Mouse (Mus musculus) right cerebral cortex, postnatal 36 days (tissue): Measurements from ENCODE around the gene Cdc42ep3.

Experiments
- DNase-seq, 2 experiments: peaks; one replicate each; pipeline ENCODE4 v3.0.0; 2022; ENCODE audit warnings: low spot score in 2 of 2, mixed read lengths in 1 of 2

Gene Cdc42ep3

DNA sequence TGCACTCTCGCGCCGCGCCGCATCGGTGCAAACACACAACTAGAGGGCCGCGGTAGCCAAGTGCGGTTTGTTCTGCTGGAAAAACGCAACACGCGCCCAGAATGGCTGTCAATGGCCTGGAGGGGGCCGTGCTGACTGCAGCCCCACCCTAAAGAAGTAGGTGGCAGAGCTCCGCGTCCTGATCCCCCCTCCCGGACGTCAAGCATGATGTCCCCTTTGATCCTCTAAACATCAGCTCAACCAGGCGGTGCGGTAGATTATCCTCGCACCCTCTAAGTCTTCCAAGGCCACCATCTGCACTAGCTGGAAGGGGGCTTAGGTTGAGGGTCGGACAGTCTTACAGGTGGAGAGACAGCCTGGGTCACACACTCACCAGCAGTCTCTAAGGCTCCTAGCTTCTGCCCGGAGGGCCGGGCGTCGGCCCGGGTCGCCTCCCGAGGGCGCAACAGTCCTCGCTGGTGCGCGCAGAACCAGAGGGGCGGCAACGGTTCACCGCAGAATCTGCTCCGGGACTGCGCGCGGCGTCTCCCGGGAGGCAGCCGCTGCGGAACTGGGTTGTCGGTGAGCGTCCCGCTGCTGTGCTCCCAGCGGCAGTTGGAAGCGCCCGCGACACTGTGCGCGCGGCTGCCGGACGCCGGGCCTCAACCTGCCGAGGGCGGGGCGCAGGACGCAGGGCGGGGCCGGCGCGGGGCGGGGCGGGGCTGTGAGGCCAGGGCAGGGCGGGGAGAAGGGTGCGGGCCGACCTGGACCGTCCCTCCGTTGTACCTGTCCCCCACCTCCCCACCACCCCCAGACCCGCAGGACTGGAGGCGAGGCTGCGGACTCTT, at the start of gene Cdc42ep3:
Gene Cdc42ep3, minus strand, starts transcription at position 648 of the 827 bp plus-strand sequence.
- peak; percentile 57 to 62 for DNase-seq

GRCm38 (mm10) chr17:79400356-79400755, 45.5 kb upstream of the Cdc42ep3 start:
- no peak for DNase-seq

GRCm38 (mm10) chr17:79398416-79398815, 43.5 kb upstream of the Cdc42ep3 start:
- no peak for DNase-seq

DNA sequence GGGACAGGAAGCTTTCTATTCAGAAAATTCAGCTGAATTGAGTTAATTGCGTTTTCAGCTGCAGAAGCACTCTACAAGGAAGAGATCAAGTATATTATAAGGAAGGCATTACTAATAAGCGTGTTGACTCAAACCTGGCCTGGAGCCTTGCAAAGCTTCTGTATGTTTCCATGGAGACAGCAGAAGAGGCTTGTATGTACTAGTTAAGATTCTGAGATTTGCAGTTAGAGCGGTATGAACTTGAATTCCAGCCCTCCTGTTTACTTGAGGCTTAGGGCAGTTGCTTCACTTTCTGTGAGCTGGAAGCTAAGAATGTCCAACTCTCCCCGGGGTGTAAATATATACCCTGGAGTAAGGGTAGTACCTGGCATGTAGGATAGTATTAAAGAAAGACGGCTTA, 39.9 kb upstream of the Cdc42ep3 start:
- DNase-seq, result no peak

DNA sequence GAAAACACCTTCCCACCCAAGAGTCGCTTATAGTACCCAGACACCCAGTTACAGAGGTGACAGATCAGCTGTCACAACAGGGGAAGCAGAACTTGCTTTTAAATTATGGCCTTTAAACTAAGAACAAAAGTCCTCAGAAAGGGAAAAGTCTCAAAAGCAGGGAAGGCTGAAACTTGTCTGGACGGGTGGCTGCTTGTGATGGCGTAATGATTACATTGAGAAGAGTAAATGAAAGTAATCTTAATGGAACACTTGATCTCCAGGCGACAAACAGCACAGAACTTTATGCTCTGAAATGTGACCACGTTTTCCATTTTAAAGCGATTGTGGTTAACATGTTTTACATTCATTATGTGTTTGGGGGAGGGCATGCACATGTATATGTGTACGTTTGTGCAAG, 39.0 kb upstream of the Cdc42ep3 start:
- no peak for DNase-seq

DNA sequence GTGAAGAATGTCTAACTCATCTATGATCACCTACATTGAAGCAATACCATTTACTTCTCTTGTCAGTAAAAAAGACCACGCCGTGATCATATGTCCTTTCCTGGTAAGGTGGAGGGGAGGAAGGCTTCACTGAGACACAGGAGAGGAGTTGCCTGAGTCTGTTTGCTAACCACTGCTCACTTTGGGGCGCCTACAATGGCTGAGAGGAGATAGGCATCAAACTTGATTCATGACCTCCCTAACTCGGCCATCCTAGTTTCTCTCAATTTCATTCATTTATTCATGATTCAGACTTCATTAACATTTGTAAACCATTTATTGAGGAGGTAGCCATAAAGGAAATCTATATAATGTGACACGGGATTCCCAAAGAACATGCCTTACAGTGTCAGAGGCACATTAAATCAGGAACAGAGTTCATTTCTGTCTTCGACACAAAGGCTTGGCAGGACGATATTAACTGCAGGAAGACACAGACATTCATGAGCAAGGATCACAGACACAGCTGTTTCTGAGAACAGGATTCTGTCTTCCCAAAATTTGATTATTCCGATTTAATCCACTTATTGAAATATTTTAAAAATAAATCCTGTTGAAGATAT, 32.7 kb upstream of the Cdc42ep3 start:
- no peak for DNase-seq

- DNase-seq, result no peak
Observed at GRCm38 (mm10) chr17:79381485-79381884, 26.6 kb upstream of the Cdc42ep3 start.

- no peak for DNase-seq
Observed at GRCm38 (mm10) chr17:79379191-79379590, 24.3 kb upstream of the Cdc42ep3 start.

DNA sequence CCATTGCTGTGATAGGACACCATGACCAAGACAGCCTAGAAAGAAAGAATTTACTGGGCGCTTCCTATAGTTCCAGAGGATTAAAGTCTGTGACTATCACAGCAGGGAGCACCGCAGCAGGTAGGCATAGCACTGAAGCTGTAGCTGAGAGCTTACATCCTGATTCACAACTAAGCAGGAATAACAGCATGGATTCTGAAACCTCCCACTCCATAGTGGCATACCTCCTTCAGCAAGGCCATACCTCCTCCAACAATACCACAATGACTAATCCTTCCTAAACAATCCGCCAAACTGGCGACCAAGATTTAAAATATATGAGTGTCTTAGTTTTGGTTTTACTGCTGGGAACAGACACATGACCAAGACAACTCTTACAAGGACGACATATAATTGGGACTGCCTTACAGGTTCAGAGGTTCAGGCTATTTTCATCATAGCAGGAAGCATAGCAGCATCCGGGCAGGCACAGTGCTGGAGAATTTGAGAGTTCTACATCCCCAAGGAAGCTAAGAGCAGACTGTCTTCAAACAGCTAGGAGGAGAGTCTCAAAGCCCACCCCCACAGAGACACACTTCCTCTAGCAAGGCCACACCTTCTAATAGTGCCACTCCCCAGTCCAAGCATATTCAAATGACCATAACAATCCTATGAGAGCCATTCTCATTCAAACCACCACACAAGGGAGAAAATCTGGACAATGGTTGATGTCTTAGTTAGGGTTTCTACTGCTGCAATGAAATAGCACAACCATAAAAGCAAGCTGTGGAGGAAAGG, 21.7 kb upstream of the Cdc42ep3 start:
- no peak for DNase-seq

GRCm38 (mm10) chr17:79372973-79373372, 18.1 kb upstream of the Cdc42ep3 start:
- DNase-seq, result no peak

DNA sequence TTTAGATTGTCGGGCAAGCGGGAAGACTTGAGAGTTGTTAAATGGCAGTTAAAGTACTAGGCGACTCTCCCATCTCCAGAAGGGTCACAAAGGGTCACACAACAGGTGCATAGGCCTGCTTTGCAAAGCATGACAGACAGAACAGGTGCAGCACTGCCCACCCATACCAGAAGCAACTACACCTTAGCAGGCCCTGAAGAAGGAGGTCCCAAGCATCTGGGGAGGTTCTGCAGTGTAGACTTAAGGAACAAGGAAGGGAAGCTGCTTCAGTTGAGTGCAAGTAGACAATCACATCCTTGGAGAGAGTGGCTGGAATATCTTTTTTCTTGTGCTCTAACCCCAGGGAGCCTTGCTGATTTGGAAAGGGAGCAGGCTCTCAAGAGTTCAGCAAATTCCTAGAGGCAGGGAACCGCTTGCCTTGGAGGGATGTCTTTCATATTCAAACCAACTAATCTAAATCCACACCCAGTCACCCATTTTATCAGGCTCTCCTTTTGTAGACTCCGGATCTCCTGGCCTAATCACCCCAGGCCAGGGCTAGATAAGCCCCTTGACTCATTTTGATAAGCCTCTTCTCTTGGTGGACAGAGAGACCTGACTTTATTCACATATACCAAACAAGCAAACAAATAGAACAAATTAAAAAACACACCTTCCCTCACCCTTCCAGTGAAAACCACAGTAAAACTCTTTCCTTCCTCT, 10.0 kb upstream of the Cdc42ep3 start:
- DNase-seq, result no peak

DNA sequence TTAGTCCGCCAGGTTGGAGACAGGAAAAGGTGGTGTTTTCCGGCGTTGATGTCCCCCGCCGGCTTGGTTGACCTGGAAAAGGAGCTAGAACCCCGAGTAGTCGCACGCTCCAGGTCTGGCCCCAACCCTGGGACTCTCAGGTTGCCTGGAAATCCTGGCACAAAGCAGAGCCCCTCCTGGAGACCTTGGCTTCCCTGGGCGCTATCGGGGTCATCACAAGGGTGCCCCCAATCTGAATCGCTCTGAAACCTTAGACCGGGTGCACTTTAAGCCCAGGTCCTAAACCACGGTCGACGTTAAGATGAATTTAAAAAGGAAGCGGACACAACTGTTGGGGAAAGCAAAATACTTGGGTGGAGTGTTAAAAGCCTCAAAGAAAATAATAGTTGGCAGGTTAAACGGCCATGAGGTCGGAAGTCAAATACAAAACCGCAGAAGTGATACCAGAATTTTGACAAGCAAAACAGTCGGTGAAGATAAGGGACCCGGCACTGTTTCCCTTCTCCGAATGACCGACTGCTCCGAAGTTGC, 1.2 kb upstream of the Cdc42ep3 start:
- no peak for DNase-seq

GRCm38 (mm10) chr17:79355271-79355991, 540 bp upstream of the Cdc42ep3 start:
- DNase-seq, result peak; percentile 60 to 73

- no peak for DNase-seq
Observed at GRCm38 (mm10) chr17:79354174-79354443, 782 bp downstream of the Cdc42ep3 start.

DNA sequence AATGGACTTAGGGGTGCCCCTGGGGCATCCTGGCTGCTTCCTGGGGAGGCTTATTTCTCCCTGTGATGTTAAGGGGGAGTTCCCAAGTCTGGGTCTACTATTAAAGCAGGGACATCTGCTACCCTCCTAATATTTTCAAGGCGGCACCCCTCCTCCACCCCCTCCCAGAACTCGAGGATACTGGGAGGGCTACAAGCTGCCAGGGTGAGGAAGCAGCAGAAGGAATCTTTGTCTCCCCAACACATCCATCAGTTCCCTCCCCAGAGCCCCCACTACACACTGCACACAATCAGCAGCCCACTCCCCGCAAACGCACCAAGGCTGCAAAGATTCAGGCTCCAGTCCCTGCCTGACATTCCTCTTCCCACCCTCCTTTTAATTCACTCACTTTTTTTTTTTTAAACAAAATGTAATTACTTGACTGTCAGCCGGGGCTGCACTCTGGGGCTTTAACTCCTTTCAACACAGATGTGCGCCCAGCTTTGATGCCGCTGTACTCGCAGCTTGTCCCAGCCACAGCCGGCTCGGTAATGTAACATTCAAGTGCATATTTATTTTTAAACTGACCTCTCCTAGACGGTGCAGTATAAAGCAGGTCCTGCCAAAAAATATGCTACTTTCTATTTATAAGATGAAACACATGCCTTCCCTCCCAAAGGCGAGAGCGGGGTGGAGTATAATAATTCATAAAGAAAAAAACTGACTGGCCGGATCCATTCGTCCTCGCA, 1.3 kb downstream of the Cdc42ep3 start:
- no peak for DNase-seq

DNA sequence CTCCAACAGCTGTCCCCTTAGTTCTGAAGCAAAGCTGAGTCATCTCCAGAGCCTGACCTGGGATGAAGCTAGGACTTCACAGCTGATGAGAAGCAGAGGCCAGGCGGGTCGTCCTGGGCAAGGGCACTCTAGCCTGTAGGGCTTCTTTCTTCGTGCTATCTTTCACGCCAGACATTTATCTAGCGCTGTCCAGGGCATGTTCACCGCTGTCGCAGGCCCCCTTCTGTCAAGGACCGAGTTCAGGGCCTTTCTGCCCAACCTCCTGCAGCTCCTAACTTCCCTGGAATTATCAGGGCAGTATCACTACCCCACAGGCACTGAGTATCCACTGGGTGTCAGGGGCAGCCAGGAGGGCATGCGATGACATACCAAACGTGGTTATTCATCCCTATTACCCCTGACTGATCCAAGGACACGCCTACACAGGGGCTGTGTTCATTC, 4.1 kb downstream of the Cdc42ep3 start:
- DNase-seq, result no peak

DNA sequence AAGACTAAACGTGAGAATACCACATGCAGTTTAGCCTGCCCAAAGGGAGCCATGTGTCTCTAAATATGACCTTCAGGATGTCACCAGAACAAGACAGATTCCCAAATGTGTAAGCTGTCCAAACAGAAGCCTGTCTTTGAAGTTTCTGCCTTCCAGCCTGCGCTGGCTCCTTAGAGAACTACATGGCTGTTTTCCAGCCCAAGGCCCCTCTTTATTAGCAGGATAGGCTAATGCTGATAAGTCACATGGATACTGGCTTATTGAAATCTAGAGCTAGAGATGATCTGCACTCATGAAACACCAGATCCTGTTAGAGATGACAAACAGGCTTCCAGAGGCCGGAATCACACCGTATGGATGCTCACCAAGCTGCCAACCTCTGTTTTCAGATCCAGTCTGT, 5.5 kb downstream of the Cdc42ep3 start:
- no peak for DNase-seq

GRCm38 (mm10) chr17:79347920-79348589, 6.8 kb downstream of the Cdc42ep3 start:
- DNase-seq, result no peak

GRCm38 (mm10) chr17:79347291-79347690, 7.6 kb downstream of the Cdc42ep3 start:
- no peak for DNase-seq
